Mouse (Mus musculus): ENCODE measurements around the gene Golt1a. TPM values are rescaled to one million over a fixed set of nuclear protein-coding genes. Genes with fewer than 3 reads are reported as not detected.

Golt1a gene
- total and polyA plus RNA-seq, 3 experiments, result 0.69 TPM; not detected in 2

Other genes with a start within 250 kb of the Golt1a start
- 10 to 100 TPM; 89.6 to 90.2 TPM for gene Ppp1r15b, start 178.7 kb upstream of the Golt1a start, total RNA-seq (2021)
- gene Ppp1r15b, start 178.7 kb upstream of the Golt1a start, polyA plus RNA-seq (2012; rRNA removed), result 34.1 and 40.4 TPM in 2 replicates
- gene Plekha6, start 145.6 kb upstream of the Golt1a start, total RNA-seq (2021), result 10 to 100 TPM; 10.3 to 22.6 TPM
- gene Plekha6, start 145.6 kb upstream of the Golt1a start, polyA plus RNA-seq (2012; rRNA removed), result 16.9 and 22.5 TPM in 2 replicates
- gene Kiss1, start 12.1 kb downstream of the Golt1a start, total RNA-seq (2021), result not detected
- gene Kiss1, start 12.1 kb downstream of the Golt1a start, polyA plus RNA-seq (2012; rRNA removed), result not detected in 2 replicates
- gene Ren1, start 40.7 kb downstream of the Golt1a start, total RNA-seq (2021), result 1 to 10 TPM; 5.5 to 9.2 TPM
- gene Ren1, start 40.7 kb downstream of the Golt1a start, polyA plus RNA-seq (2012; rRNA removed), result 4.4 and 6.0 TPM in 2 replicates
- gene Etnk2, start 53.8 kb downstream of the Golt1a start, total RNA-seq (2021), result 10 to 100 TPM in 1 of 2 experiments, 1 to 10 TPM in 1; 6.2 to 13.5 TPM
- gene Etnk2, start 53.8 kb downstream of the Golt1a start, polyA plus RNA-seq (2012; rRNA removed), result 8.2 and 10.0 TPM in 2 replicates
- gene Sox13, start 114.6 kb downstream of the Golt1a start, total RNA-seq (2021), result 10 to 100 TPM; 14.5 to 18.0 TPM
- gene Sox13, start 114.6 kb downstream of the Golt1a start, polyA plus RNA-seq (2012; rRNA removed), result 24.1 and 26.2 TPM in 2 replicates

Measured in adrenal gland, adult 2 months (tissue).